Mouse (Mus musculus) lung, embryonic 14.5 days (tissue): Measurements from ENCODE around the gene Phf21b. TPM values are rescaled to one million over a fixed set of nuclear protein-coding genes. Genes with fewer than 3 reads are reported as not detected.

ENCODE experiments used
- ATAC-seq: fragments of 200-750 bp; cut with Nextera tagmentation; 2 replicates; pipeline ENCODE4 v1.8.0; 2017; ENCODE audit warnings: mild to moderate bottlenecking, moderate TSS enrichment, moderate library complexity; ENCODE audit not compliant: insufficient read depth
- DNase-seq: peaks from one replicate; pipeline ENCODE4 v3.0.0-alpha.2; 2015
- H3K27ac ChIP-seq: fragments of 300-500 bp; sonication (generic); 2 replicates; pipeline ENCODE4 v1.5.1; 2014; ENCODE audit warnings: low read depth, mild to moderate bottlenecking, moderate library complexity
- H3K27me3 ChIP-seq: fragments of 300-500 bp; sonication (generic); 2 replicates; pipeline ENCODE4 v1.6.1; 2014; ENCODE audit warnings: low read length, control low read depth; ENCODE audit not compliant: insufficient read depth
- H3K36me3 ChIP-seq: fragments of 300-500 bp; sonication (generic); 2 replicates; pipeline ENCODE4 v1.6.1; 2014; ENCODE audit warnings: control low read depth; ENCODE audit not compliant: insufficient read depth
- H3K4me1 ChIP-seq: fragments of 300-500 bp; sonication (generic); 2 replicates; pipeline ENCODE4 v1.6.1; 2014; ENCODE audit warnings: antibody characterized with exemption, control low read depth; ENCODE audit not compliant: insufficient read depth
- H3K4me2 ChIP-seq: fragments of 300-500 bp; sonication (generic); 2 replicates; pipeline ENCODE4 v1.6.1; 2014; ENCODE audit warnings: mild to moderate bottlenecking
- H3K4me3 ChIP-seq: fragments of 300-500 bp; sonication (generic); 2 replicates; pipeline ENCODE4 v1.5.1; 2014; ENCODE audit warnings: low read depth, low read length
- H3K9ac ChIP-seq: fragments of 300-500 bp; sonication (generic); 2 replicates; pipeline ENCODE4 v1.6.1; 2014
- H3K9me3 ChIP-seq: fragments of 300-500 bp; sonication (generic); 2 replicates; pipeline ENCODE4 v1.6.1; 2016; ENCODE audit warnings: low read depth, low read length, control low read depth
- CTCF ChIP-seq: IDR thresholded peaks from 2 replicates; pipeline ENCODE4 v1.5.1; 2016; ENCODE audit warnings: antibody characterized with exemption, low read depth
- WGBS: fragments of 180-500 bp; shearing (Covaris S2); extraction: QIAGEN DNeasy Blood & Tissue Kit; methylation state at CpG from one replicate; pipeline ENCODE4 v1.1.7; 2014; 5-methylcytosine and 5-hydroxymethylcytosine counted together
- polyA plus RNA-seq: library from polyadenylated mRNA; unstranded; fragments of >200 nt; fragmentation: Nextera tagmentation; extraction: Ambion mirVana; gene quantifications from 2 replicates; pipeline ENCODE4 v1.2.1, GENCODE M21; 2014

Gene Phf21b
- polyA plus RNA-seq, 1 experiment from 2014 or later = 1.8 TPM

DNA sequence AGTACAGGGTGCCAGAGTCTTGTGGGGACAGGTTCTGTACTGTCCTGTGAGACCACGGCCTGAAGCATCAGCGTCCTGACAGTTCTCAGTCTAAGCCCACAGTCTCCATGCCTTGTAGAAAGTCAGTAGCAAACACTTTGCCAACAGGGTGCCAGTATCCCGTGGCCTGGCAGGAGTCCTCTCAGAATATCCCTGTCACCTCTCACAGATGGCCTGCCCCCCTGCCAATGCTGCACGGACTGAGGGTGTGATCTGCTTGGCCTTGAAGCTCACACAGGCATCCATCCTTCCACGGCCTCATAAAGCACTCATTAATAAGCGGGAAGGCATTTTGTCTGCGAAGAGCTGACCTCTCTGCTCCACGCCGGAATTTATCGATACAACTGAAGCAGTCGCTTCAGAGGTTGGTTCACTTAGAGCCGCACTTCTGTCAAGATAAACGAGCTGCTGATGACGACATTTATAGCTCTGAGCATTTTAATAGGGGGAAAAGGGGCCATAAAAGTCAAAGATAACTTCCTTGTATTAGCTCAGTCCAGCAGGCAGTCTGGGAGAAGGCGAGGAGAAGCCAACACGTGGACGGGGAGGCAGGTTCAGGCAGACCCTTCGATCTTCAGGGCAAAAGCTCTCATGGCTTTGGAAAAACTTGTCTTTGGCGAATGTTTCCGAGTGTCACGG lies 46.4 kb downstream of the Phf21b start:
- no peak for TF ChIP-seq CTCF
- ATAC-seq (no peak), DNase-seq (no peak)
- H3K4me3 ChIP-seq = no peak overlapping the region
- H3K27ac ChIP-seq = no peak overlapping the region
- H3K9me3 ChIP-seq = no peaks in the 10 kb centered on the region
- WGBS = 27% methylated on average over 21 of the region's 21 CpGs
- H3K4me2 ChIP-seq = no peak overlapping the region
- H3K27me3 ChIP-seq = no peaks in the 10 kb centered on the region
- H3K4me1 ChIP-seq = no peaks in the 10 kb centered on the region
- H3K36me3 ChIP-seq = no peaks in the 10 kb centered on the region
- no peak overlapping the region for H3K9ac ChIP-seq

DNA sequence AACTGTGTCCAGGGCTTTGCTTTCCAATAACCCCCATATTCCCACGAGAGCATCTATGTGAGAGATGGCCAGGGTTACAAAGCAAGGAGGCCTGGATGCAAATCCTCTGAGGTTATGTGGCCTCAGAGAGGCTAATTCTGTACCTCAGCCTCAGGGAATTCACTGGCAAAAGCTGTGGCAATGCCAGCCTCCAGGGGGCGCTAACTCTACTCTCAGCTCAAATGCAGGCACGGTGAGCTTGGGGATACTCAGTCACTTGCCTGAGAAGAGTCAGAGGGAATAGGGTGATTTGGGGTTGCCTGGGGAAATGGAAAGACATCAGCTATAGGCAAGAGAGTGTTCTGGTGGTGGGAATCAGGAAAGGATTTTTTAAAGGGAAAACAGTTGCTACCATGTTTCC lies 52.2 kb downstream of the Phf21b start:
- TF ChIP-seq CTCF = peak; percentile 71
- no peak overlapping the region for H3K9ac ChIP-seq
- ATAC-seq (no peak), DNase-seq (peak; percentile 60)
- H3K9me3 ChIP-seq = no peaks in the 10 kb centered on the region
- H3K4me1 ChIP-seq = no peaks in the 10 kb centered on the region
- H3K27ac ChIP-seq = no peak overlapping the region
- no peak overlapping the region for H3K4me3 ChIP-seq
- no peaks in the 10 kb centered on the region for H3K36me3 ChIP-seq
- 47% methylated on average over 3 of the region's 3 CpGs for WGBS
- no peaks in the 10 kb centered on the region for H3K27me3 ChIP-seq
- H3K4me2 ChIP-seq = no peak overlapping the region

DNA sequence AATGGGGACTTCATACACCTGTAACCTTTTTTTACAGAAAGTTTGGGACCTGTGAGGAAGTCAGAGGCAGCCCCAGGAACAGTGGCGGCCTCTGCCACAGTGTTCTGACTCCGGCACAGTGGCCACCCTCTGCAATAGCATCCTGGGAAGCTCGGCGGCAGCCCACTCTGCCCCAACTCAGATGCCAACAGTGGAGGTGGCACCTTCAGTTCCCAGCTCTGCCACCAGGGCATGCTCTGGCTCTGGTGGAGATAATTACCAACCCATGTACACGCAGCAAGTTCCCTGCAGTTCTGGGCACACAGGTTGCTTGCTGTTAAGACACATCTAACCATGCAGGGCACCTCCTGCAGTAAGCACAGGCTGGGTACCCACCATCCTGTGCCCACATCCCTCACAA lies 55.7 kb downstream of the Phf21b start:
- H3K36me3 ChIP-seq = no peaks in the 10 kb centered on the region
- H3K4me3 ChIP-seq = no peak overlapping the region
- no peak overlapping the region for H3K9ac ChIP-seq
- TF ChIP-seq CTCF = peak; percentile 69
- 74% methylated on average over 5 of the region's 5 CpGs for WGBS
- no peak overlapping the region for H3K4me2 ChIP-seq
- H3K27me3 ChIP-seq = no peaks in the 10 kb centered on the region
- peak; percentile 8 for DNase-seq
- H3K4me1 ChIP-seq = no peaks in the 10 kb centered on the region
- no peak overlapping the region for H3K27ac ChIP-seq
- no peaks in the 10 kb centered on the region for H3K9me3 ChIP-seq
- no peak for ATAC-seq

DNA sequence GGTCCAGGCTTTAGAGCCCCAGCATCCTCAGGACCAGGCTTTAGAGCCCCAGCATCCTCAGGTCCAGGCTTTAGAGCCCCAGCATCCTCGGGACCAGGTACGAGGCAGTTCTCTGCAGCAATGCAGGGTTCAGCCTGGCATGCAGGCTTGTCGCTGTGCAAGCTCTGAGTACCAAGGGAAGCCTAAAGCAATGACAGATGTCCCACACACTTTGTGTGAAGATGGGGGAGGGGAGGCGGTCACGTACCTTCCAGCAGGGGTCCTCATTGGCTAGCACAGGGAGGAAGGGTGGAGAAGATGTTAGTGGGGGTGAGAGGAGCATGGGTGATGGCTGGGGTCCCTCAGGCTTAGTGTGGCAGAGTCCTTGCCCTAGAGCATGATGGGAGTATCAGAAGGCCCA lies 62.2 kb downstream of the Phf21b start:
- H3K27me3 ChIP-seq = no peaks in the 10 kb centered on the region
- ATAC-seq = no peak
- DNase-seq = no peak
- no peak overlapping the region for H3K4me3 ChIP-seq
- H3K27ac ChIP-seq = no peak overlapping the region
- WGBS = 65% methylated on average over 5 of the region's 5 CpGs
- TF ChIP-seq CTCF = 0 out of 2 replicates have a peak, but pooled peaks have one; percentile 18
- H3K9ac ChIP-seq = no peak overlapping the region
- no peak overlapping the region for H3K4me2 ChIP-seq
- H3K36me3 ChIP-seq = no peaks in the 10 kb centered on the region
- no peaks in the 10 kb centered on the region for H3K9me3 ChIP-seq
- H3K4me1 ChIP-seq = no peaks in the 10 kb centered on the region

DNA sequence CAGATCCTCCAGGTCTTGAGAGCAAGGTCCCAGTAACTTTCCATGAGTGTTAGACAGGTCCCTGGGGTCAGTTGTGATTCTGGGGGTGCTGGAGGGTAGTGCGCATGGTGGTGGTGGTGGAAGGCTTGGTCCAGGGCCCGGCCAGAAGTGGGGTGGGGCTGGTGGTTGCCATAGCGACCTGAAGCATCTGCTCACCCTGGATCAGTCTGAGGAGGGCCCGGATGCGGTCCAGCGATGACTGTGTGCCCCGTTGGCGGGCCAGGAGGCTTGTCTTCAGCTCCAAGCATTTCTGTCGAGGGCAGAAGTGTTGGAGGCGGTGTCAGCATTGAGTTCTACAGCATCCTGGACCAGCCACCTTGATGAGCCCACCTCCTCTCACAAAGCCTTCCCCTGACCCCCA lies 68.7 kb downstream of the Phf21b start:
- TF ChIP-seq CTCF = no peak
- WGBS = 89% methylated on average over 10 of the region's 10 CpGs
- no peaks in the 10 kb centered on the region for H3K4me1 ChIP-seq

DNA sequence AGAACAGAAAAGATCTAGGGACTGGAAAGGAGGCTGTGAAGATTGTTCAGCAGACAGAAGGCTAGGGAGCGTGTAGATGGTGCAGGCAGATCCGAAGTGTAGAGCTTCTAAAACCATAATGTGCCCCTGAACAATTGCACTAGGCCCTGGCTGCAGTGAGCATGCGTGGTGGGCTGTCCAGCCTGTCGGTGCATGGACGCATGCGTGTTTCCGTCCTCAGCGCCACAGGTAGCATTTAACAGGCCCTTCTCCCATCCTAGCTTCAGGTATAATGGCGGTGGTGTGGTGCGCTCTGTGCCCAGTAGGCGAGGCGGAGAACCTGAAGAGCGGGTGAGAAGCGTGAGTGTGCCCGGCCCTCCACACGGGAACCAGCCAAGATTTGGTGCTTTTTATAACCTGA lies 71.0 kb downstream of the Phf21b start:
- Histone ChIP-seq H3K9me3 (no peaks in the 10 kb centered on the region), H3K9ac (no peak overlapping the region), H3K4me1 (no peaks in the 10 kb centered on the region), H3K27me3 (no peaks in the 10 kb centered on the region), H3K36me3 (no peaks in the 10 kb centered on the region), H3K4me3 (no peak overlapping the region), H3K27ac (no peak overlapping the region), H3K4me2 (no peak overlapping the region)
- DNase-seq (no peak), ATAC-seq (no peak)
- no peak for TF ChIP-seq CTCF
- WGBS = 95% methylated on average over 16 of the region's 16 CpGs

More for the DNA sequence above, 68.7 kb downstream of the Phf21b start:
- no peak overlapping the region for H3K9ac ChIP-seq
- no peak for ATAC-seq
- no peaks in the 10 kb centered on the region for H3K9me3 ChIP-seq
- H3K36me3 ChIP-seq = no peaks in the 10 kb centered on the region
- no peaks in the 10 kb centered on the region for H3K27me3 ChIP-seq
- H3K27ac ChIP-seq = no peak overlapping the region
- no peak overlapping the region for H3K4me3 ChIP-seq
- no peak for DNase-seq
- H3K4me2 ChIP-seq = no peak overlapping the region

DNA sequence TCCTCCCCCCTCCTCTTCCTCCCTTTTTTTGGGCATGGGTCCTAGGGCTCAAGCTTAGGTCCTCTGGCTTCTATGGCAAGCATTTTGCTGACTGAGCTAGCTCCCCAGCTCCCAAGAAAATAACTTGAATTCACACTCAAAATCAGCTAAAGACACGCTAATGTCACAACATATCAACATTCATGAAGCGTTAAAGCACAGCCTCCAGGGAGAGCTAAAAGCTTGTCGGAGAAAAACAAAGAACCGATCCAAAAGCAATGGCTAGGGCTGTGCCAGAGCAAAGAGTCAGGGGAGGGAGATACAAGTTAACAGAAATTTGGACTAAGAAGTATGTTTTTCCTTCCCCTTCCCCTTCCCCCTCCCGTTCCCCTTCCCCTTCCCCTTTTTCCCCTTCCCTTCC lies 77.3 kb downstream of the Phf21b start:
- Histone ChIP-seq H3K9me3 (no peaks in the 10 kb centered on the region), H3K27ac (no peak overlapping the region), H3K27me3 (no peaks in the 10 kb centered on the region), H3K4me1 (no peaks in the 10 kb centered on the region), H3K36me3 (no peaks in the 10 kb centered on the region), H3K4me2 (no peak overlapping the region), H3K4me3 (no peak overlapping the region), H3K9ac (no peak overlapping the region)
- TF ChIP-seq CTCF = no peak
- peak; percentile 4 for DNase-seq
- 37% methylated on average over 5 of the region's 5 CpGs for WGBS
- ATAC-seq = no peak
